Mouse (Mus musculus) left cerebral cortex, adult 9 months (tissue): Measurements from ENCODE around the gene Ddx41.

Source experiments
- DNase-seq, 2 experiments: peaks; one replicate each; pipeline ENCODE4 v3.0.0; 2022; ENCODE audit warnings: low spot score in 2 of 2

The Ddx41 gene

DNA sequence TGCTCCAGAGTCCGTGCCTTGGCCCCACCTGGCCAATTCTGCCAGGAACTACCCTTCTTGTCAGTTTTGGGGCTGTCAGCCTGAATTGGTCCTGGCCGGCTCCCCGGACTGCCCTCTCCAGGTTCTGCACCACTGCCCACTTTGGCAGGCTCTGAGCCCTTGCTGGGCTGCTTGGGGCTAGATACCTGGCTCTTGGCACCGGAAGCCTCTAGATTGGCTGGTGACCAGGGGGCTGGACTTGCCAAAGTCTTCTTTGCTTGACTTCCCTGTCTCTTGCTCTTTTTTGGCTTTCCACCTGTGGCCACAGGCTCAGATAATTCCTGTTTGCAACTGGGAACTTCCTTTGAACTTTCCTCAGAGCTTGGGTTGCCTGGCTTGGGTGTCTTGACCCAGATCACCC is 6.4 kb upstream of the Ddx41 start:
- no peak for DNase-seq

DNA sequence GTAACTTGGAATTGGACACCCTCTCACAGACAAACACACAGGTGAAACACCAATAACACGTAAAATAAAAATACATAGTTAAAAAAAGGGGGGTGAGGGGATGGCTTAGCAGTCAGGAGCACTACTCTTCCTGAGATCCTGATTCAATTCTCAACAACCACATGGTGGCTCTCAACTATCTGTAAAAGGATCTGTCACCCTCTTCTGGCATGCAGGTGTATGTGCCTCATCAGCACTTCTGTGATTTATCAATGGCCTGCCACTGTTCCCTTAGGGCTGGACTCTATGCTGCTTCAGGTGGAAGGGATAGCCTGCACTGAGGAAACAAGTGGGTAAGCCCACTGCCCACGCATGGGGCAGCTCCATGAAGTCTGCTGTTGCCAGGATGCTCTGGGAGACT is 4.5 kb upstream of the Ddx41 start:
- peak in 1 of 2 experiments; percentile 42 for DNase-seq

DNA sequence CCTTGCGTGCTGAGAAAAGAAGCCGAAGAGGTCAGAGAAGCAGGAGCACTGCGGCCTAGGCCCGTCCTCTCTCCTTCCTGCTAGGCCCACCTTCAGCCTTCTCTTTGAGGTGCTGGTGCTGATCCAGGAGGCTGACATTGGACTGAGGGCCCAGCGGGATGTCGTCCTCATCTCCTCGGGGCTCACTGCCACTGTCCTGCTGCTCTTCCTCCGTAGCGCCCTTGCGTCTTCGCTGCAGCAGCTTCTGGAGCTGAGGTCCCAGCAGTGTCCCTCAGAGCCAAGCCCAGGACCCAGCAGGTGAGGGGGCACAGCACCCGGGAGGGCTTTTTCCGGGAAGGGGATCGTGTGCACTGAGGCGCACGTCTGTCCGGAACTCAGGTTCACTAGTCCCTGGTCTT is 663 bp downstream of the Ddx41 start:
- DNase-seq: no peak

DNA sequence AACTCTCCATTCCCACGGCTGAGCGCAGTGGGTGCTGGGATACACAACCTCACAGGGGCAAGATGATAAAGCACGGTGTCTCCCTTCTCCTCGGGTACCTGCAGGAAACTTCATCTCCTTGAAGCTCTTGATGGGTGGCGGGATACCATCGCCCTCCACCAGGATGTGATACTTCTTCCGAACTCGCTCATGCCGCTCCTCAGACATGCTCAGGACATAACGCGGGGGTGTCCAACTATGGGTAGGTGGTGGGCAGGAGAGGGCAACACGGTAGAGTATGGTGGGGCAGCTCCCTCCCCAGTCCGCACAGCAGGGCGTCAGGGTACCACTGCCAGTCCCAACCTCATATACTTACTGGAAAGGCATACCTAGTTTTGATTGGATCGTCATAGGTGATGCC is 1.3 kb downstream of the Ddx41 start:
- no peak for DNase-seq

DNA sequence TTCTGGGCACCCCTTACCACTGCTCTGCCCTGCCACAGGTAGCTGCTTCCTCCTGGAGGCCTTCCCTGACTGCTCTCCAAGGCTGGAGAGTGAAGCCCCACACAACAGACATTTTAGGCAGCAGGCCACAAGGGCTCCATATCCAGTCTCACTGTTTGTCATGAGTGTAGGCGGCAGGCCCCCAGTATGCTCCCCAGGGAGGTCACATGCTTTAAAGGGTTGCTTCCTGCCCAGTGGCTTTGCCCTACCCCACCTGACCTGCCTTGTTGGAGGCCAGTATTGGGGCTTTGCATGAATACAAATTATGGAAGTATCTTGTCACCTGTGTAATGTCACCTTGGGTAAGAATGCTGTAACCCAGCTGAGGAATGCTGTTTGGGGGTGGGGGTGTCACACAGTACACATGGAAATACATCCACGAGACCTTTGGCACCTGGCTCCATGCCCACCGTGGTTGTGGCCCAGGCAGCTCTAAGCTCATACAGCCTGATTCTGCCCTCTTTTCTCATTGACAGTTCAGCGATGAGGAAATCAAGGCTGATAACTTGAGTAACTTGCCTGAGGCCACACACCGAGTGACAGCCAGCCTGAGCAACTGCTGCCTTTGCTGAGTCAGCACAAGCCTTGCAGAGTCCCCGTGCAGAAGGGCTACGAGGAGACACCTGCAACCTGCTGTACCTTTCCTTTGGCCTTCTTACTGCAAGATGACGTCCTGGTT is 7.1 kb downstream of the Ddx41 start, which contains the start of gene Dok3:
Gene Dok3 (minus strand): TSS at position 99 of the 718 bp plus-strand sequence.
- no peak for DNase-seq

DNA sequence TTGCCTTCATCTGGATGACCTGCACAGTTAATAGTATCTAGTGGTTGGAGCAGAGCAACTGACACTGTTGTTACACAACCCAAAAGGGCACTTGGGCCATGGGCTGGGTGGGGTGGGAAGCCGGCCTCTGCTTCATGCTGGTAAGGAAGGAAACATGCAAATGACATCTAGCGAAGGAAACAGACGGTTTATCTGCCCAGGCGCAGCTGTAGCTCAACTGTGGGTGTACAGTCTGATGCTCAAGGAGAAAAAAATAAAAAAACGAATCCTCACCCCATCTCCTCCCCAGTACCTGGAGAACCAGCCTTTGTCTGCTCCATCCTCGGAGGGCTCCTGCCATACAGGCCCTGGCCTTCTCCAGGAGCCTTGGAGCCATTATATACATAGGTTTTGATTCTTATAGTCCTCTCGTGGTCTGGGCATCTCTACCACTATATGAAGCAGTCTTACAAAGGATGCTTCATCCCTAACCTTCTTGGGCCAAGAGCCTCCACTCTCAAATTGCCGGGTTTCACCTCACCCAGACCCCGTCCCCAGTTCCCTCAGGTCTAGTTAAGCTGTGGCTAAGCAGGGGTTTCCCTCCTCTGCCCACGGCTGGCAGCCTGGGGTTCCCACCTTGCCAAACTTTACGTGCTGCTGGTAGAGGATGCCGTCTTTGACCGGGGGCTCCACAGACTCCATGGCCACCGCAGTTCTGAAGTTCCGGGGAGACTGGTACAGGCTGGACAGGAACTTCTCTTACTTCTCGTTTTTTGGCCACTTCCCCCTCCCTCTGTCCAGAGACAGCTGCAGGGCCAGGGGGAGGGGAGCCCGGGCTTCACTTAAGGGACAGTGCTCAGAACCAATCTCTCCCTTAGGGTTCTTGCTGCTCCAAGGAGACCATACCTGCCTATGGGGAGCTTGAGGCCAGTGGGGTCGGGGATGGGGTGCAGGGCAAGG is 8.4 kb downstream of the Ddx41 start:
- no peak for DNase-seq

DNA sequence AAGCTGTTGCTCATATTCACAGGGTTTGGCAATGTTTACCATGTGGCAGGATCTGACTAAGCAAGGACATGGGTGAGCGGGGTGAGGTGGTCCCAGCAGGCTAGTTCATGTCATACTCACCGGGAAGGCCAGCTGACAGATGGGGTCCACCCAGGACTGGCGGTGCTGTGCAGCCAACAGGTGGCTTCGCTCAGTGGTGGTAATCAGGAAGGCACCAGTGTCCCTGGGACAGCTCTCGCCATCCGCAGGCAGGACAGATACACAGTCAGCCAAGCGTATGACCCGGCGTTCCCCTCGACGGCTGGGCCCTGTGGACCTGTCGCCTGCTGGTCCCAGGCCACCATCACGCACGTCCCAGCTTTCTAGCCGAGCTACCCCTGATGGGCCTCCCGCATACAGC is 9.2 kb downstream of the Ddx41 start:
- DNase-seq: no peak

DNA sequence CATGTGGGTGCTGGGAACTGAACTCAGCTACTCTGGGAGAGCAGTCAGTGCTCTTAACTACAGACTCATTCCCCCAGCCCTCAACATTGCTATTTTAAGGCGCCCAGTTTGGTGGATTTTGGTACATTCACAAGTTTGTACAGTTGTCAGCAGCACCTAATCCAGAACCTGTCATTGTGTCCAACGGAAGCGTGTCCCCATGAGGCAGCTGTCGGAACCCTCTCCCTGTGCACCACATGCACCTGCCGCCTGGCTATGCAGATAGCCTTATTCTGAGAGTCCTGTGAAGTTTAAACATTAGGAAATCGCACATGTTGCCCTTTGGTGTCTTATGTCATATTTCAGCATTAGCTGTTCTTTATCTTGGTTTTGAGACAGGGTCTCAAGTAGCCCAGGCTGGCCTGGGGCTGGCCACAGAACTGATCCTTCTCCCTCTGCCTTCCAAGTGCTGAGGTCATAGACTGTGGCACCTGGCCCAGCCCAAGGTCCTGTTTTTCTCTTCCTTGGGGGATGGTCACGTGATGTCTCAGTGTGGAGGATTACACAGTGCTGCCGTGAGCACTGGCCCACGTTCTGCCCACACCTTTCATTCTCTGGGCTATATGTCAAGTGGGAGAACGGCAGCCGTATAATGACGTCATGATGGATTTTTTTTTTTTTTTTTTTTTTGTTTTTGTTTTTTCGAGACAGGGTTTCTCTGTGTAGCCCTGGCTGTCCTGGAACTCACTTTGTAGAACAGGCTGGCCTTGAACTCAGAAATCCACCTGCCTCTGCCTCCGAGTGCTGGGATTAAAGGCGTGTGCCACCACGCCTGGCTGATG is 10.5 kb downstream of the Ddx41 start:
- DNase-seq: no peak

DNA sequence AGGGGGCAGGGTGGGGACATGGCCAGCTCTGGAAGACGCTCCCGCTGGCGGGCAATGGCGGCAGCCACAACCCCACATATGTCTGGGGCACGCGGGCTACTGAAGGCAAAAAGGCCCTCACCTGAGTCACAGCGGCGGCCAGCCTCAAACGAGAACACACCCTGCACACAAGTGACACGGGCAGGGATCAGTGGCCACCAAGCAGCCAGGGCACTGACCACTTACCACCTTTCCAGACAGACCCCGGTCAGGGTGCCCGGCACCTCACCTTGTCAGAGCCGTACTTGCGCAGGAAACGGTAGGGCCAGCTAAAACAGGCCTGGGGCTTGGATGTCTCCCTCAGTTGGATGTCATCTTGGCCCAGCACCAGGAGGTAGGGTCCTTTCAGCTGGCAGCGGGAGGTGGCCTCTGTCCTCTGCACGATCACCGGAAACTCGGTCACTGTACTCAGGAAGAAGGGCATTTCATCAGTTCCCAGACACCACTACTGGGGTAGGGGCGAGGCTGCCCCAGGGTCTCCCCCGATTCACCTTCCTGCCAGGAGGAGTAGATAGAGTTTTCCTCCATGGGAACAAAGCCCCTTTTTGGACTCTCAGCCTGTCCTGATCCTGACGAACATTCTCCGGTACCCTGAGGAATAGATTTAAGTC is 12.4 kb downstream of the Ddx41 start:
- no peak for DNase-seq

DNA sequence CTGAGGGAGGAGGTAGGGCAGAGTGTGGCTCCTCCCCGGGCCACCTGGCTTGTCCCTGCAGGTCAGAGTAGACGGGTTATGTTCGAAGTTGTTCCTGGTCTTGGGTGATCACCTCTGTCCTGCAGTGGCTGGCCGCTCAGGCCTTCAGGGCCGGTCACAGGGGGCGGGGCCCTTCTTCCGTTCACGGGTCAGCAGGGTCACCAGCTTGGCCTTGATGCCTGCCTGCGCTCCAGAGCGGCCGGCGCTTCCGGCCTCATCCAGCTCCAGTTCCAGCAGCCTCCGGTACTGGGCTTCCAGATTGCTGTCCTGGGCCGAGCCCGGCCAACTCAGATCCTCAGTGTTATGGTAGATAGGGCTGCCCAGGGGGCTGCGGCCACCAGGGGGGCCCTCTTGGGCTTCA is 13.2 kb downstream of the Ddx41 start:
- no peak for DNase-seq

DNA sequence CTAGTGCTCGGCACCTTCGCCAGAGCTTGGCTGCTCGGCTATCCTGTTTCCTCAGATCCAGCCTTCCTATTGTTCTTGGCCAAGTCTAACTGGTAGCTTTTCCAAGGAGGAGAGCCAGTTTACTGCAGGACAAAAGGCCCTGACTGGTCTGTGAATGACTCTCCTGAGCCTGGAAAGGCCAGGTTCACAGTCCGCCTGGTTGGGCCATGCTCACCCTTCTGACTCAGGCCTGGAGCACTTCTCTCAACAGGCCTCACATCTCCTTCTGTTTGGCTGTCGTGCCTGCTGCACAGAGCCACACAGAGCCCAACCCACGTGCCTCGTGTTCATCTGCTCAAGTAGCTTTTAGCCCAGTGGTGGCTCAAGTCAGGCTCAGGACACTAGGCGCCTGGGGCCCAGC is 13.7 kb downstream of the Ddx41 start:
- no peak for DNase-seq

DNA sequence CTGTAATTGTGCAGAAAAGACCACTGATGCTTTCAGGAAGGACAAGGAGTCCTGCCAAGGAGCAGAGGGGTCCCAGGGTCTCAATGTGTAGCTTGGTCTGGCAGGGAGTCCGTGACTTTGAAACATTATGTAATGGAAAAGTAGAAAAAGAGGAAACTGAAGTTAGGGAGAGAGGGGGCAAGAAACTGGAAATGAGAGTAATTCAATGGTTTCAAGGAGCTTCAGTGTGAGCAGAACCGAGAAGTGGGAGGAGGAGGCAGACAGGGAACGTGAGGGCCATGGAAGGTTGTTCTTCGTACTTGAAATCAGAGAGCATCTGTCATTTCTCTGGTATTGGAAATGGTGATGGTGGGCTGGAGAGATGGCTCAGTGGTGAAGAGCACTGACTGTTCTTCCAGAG is 16.9 kb downstream of the Ddx41 start:
- DNase-seq: no peak

DNA sequence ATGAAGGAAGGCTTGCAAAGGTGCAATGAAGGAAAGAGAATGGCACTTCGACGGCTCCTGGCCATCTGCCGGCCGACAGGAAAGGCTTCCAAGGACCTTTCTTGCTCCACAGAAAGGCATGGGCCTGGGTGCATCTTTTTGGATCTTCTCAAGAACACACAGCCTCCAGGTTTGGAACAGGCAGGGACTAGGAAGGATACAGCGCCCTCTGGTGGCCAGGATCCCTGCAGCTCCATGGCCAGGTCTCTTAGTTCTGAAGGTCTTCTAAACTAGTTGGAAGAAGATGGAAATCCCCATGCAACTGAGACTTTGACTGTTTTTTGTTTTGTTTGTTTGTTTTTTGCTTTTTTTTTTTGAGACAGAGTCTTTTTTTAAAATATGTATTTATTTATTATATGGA is 19.5 kb downstream of the Ddx41 start:
- peak in 1 of 2 experiments; percentile 95 for DNase-seq

DNA sequence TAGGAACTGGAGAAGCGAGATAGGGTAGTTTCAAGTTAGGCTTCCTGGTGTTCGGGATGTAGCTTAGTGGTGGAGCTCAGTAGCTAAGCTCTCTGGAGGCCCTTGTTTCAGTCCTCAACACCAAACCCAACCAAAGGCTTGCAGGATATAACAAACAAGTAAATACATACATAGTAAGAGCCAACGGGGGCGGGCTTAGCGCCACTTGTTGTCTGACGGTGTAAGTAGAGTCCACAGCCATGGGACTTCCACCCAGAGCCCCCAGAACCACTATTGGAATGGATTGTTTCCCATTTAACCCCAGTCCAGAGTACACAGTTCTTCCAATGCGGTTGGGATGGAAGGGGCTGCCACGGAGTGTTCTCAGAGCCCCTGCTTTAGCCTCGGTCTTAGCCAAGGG is 22.6 kb downstream of the Ddx41 start:
- no peak for DNase-seq

DNA sequence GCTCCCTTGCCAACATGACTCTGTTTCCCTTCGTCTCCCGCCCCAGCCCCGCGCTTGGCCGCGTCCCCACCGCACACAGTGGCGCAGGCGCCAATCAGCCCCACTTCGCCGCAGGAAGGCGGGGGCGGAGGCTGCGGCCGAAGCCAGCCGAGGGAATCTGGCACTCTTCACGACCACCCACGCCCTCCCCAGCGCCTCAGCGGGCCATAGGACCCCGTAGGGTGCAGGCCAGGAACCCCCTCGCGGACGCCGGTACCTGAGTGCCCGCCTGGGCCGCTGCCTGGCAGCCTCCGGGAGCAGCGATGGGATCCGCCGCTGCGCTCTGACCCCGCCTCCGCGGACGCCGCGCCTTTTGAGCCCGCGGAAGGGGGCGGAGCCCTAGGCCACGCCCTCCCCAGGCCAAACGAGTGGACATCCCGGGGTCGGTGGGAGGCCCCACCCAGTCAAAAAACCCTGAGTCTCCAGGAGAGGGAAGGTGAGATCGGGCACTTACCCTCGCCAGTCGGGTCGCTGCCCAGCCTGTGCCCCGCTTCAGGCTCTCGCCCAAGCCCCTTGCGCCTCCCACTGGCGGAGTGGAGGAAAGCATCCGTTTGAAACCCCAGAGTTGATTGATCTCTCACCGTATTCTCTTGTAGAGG is 23.2 kb downstream of the Ddx41 start, which contains the start of gene Pdlim7:
Gene Pdlim7 (minus strand): TSS at position 566 of the 638 bp plus-strand sequence.
- peak; percentile 55 to 80 for DNase-seq

DNA sequence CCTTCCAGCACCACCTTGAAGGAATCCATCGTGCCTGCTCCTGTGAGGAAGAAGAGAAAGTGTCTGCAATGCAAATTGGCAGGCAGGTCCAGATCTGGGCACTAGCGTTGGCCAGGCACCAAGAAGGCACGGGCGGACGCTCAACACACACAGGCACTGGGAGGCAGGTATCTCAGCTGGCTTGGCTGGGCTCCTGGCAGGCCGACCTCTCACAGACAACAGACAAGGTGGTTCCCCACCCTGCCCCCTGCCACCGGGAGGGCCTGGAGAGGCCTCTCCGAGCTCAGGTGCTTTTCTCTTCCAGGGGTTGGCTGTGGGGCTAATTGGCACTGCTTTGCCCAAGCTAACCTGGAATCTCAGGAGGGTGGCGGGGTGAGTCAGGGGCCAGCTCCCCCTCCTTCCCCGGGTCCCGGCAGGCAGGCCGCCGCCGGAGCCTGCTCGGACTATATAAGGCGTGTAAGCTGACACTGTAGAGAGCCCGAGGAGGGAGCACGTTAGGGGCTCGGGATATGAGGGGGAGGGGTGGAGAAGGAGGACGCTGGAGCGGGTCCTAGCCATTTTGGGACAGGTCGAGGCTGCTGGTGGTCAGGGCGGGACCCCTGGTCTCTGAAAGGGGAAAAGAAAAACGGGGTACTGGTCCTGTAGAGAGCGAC is 24.0 kb downstream of the Ddx41 start:
- DNase-seq: no peak

DNA sequence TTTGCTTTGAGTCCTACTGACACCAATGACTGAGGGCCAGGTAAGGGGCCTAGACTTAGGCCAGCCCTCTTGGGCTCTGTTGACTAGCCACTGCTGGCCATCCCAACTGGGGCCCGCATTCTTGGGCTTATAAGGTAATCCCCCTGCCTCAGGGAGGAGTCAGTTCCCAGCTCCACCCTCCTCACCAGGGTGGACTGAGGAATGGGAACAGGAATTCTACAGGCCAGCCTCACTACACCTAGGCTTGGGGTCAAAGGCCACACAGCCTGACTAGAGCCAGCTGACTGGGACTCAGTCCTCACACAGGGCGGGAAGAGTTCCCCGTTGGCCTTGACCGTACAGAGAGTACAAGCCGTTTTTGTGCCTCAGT is 25.0 kb downstream of the Ddx41 start:
- no peak for DNase-seq

DNA sequence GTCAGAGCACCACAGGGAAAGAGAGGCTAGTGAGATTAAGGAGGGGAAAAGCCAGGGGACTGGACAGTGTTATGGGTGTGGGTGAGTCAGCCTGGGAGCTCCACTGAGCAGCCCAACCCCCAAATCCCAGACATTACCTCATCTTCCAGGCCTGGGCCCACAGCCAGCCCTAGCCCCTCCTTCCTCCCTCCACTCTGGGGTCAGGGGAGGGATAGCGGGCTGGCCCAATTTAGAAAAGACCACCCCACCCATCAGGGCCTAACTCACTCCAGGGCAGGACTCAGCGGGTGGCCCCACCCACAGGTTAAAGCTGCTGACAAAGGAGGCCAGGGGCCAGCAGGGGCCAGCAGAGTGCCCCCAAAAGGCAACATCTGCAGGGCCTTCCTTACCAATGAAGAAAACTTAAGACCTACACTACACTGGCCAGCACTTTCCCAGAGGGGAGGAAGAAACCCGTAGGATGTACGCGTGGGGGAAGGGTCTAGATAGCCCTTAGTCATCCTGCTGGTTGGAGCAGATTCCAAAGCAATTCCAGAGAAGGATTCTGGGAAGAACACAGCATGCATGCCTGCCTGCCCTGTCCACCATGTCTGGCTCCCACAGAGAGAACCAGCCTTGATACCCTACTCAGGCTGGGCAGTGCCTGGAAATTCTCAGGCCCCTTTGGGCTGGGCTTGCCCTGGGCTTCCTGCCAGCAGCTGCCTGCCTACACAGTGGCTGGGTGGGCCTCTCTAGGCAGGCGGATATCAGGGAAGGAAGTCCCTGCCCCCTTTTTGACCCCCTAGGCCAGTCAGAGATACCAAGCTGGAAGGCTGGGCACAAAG is 25.6 kb downstream of the Ddx41 start:
- no peak for DNase-seq

DNA sequence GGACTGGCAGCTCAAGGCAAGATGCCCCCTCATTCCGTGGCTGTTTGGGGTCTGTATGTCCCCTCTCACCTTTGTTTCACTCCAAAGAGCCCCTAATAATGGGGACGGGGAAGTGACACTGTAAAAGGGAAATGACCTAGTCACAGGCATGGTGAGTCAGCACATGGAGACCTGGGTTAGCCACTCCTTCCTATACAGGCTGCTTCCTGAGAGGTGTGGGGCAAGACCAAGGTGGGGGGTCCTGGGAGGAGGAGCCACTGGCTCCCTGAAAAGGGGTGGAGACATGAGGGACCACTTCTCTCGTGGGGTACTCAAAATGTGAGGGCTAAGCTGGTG is 26.2 kb downstream of the Ddx41 start:
- no peak for DNase-seq

DNA sequence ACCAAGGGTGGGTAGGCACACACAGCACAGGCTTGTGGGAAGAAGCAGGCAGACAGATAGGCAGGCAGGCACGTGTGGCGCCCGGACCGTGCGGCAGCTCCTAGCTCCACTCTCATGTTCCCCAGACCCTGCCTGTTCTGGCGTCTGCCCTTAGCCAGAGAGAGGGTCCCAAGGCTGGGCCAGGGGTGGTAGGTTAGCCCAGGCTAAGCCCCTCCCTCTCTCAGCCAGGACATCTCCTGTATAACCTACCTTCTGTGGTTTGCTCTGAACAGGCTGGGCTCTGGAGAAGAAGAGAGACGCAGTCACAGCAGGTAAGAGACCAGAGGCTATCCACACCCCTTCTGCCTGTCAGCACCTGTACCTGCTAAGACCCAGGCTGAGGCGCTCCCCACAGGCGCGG is 27.9 kb downstream of the Ddx41 start:
- no peak for DNase-seq
